Mouse (Mus musculus) left cerebral cortex, postnatal 10 days (tissue): Measurements from ENCODE around the gene Hsph1. TPM values are rescaled to one million over a fixed set of nuclear protein-coding genes. Genes with fewer than 3 reads are reported as not detected.

Experiments used
- total RNA-seq, 2 experiments: library from RNA; stranded (reverse); gene quantifications; 2 replicates each; pipeline ENCODE4 v1.2.3; 2021

Gene Hsph1
- total RNA-seq, 2 experiments from 2014 or later: 220 to 249 TPM

Other genes starting within 250 kb of the Hsph1 start
- 1 to 10 TPM; 2.7 to 3.5 TPM for gene Medag, start 224.6 kb downstream of the Hsph1 start, total RNA-seq
- gene Tex26, start 196.7 kb downstream of the Hsph1 start, total RNA-seq: 1 to 10 TPM in 1 of 2 experiments, not detected in 1; 1.0 TPM
- gene Wdr95, start 107.7 kb downstream of the Hsph1 start, total RNA-seq: 1 to 10 TPM; 1.1 to 1.4 TPM
- 10 to 100 TPM; 25.2 to 28.1 TPM for gene B3glct, start 41.9 kb upstream of the Hsph1 start, total RNA-seq